Mouse (Mus musculus): ENCODE data around the gene Gal3st1. TPM values are rescaled to one million over a fixed set of nuclear protein-coding genes. Genes with fewer than 3 reads are reported as not detected.

Gal3st1 gene
- total and polyA plus RNA-seq, 3 experiments = not detected

GRCm38 (mm10) chr11:4027066-4027465 is 43.6 kb downstream of the Gal3st1 start:
- ATAC-seq (ENCODE audit: extremely low read depth, insufficient number of reproducible peaks, low FRiP score, poor library complexity, severe bottlenecking) (no peak), DNase-seq (ENCODE audit: low spot score) (no peak)
- no peaks in the 10 kb centered on the region for H3K4me1 ChIP-seq (ENCODE audit: insufficient read depth, low read depth, low read length)
- no peak for TF ChIP-seq TAL1 (conservative IDR thresholded peaks at IDR 0.05; ENCODE audit: low read depth, low read length)
- TF ChIP-seq GATA1 (IDR thresholded peaks at IDR 0.05; ENCODE audit: borderline replicate concordance, low read length) = no peak
- TF ChIP-seq CTCF (IDR thresholded peaks at IDR 0.05; ENCODE audit: low read depth, low read length) = no peak
- TF ChIP-seq GATA2 (IDR thresholded peaks at IDR 0.05; ENCODE audit: borderline replicate concordance, low read depth, low read length) = no peak
- no peak for TF ChIP-seq POLR2AphosphoS5 (IDR thresholded peaks at IDR 0.05; ENCODE audit: insufficient replicate concordance, low read depth, low read length)
- H3K36me3 ChIP-seq (replicated peaks) = no peaks in the 10 kb centered on the region
- peaks cover 10% of the 10 kb centered on the region for H3K9me3 ChIP-seq (replicated peaks)
- H3K4me3 ChIP-seq (ENCODE audit: low read depth, low read length) = no peak overlapping the region
- peaks cover 24% of the 10 kb centered on the region for H3K27me3 ChIP-seq (ENCODE audit: insufficient read depth, low read length)

GRCm38 (mm10) chr11:4027561-4028334 is 44.3 kb downstream of the Gal3st1 start:
- H3K27me3 ChIP-seq (ENCODE audit: insufficient read depth, low read length) = peaks cover 24% of the 10 kb centered on the region
- peaks cover 4% of the 10 kb centered on the region for H3K9me3 ChIP-seq (replicated peaks)
- ATAC-seq (ENCODE audit: extremely low read depth, insufficient number of reproducible peaks, low FRiP score, poor library complexity, severe bottlenecking) = no peak

GRCm38 (mm10) chr11:4029343-4029742 is 45.9 kb downstream of the Gal3st1 start:
- Histone ChIP-seq H3K36me3 (replicated peaks) (no peaks in the 10 kb centered on the region), H3K4me1 (ENCODE audit: insufficient read depth, low read depth, low read length) (no peaks in the 10 kb centered on the region), H3K9me3 (replicated peaks) (no peaks in the 10 kb centered on the region), H3K4me3 (ENCODE audit: low read depth, low read length) (no peak overlapping the region), H3K27me3 (ENCODE audit: insufficient read depth, low read length) (peaks cover 22% of the 10 kb centered on the region)
- DNase-seq (ENCODE audit: low spot score) (no peak), ATAC-seq (ENCODE audit: extremely low read depth, insufficient number of reproducible peaks, low FRiP score, poor library complexity, severe bottlenecking) (no peak)
- TF ChIP-seq GATA1 (IDR thresholded peaks at IDR 0.05; ENCODE audit: borderline replicate concordance, low read length) (no peak), TAL1 (conservative IDR thresholded peaks at IDR 0.05; ENCODE audit: low read depth, low read length) (no peak), POLR2AphosphoS5 (IDR thresholded peaks at IDR 0.05; ENCODE audit: insufficient replicate concordance, low read depth, low read length) (no peak), CTCF (IDR thresholded peaks at IDR 0.05; ENCODE audit: low read depth, low read length) (no peak)

More at GRCm38 (mm10) chr11:4027561-4028334, 44.3 kb downstream of the Gal3st1 start:
- Histone ChIP-seq H3K4me1 (ENCODE audit: insufficient read depth, low read depth, low read length) (no peaks in the 10 kb centered on the region), H3K4me3 (ENCODE audit: low read depth, low read length) (no peak overlapping the region), H3K36me3 (replicated peaks) (no peaks in the 10 kb centered on the region)
- TF ChIP-seq POLR2AphosphoS5 (IDR thresholded peaks at IDR 0.05; ENCODE audit: insufficient replicate concordance, low read depth, low read length) (no peak), CTCF (IDR thresholded peaks at IDR 0.05; ENCODE audit: low read depth, low read length) (no peak), GATA2 (IDR thresholded peaks at IDR 0.05; ENCODE audit: borderline replicate concordance, low read depth, low read length) (no peak), TAL1 (conservative IDR thresholded peaks at IDR 0.05; ENCODE audit: low read depth, low read length) (no peak)
- no peak for DNase-seq (ENCODE audit: low spot score)

GRCm38 (mm10) chr11:4031126-4031941 is 47.9 kb downstream of the Gal3st1 start, which contains the start of gene Sec14l4:
Gene Sec14l4, plus strand, starts transcription at chr11:4031462.
- ATAC-seq (ENCODE audit: extremely low read depth, insufficient number of reproducible peaks, low FRiP score, poor library complexity, severe bottlenecking) (no peak), DNase-seq (ENCODE audit: low spot score) (no peak)
- Histone ChIP-seq H3K4me1 (ENCODE audit: insufficient read depth, low read depth, low read length) (no peaks in the 10 kb centered on the region; the same call in 1 of the 2 replicates), H3K27me3 (ENCODE audit: insufficient read depth, low read length) (peaks cover 16% of the 10 kb centered on the region), H3K36me3 (replicated peaks) (no peaks in the 10 kb centered on the region), H3K9me3 (replicated peaks) (no peaks in the 10 kb centered on the region), H3K4me3 (ENCODE audit: low read depth, low read length) (no peak within 1 kb of the TSS)
- TF ChIP-seq POLR2AphosphoS5 (IDR thresholded peaks at IDR 0.05; ENCODE audit: insufficient replicate concordance, low read depth, low read length) = no peak
- no peak for TF ChIP-seq GATA2 (IDR thresholded peaks at IDR 0.05; ENCODE audit: borderline replicate concordance, low read depth, low read length)
- no peak for TF ChIP-seq GATA1 (IDR thresholded peaks at IDR 0.05; ENCODE audit: borderline replicate concordance, low read length)
- TF ChIP-seq CTCF (IDR thresholded peaks at IDR 0.05; ENCODE audit: low read depth, low read length) = no peak
- TF ChIP-seq TAL1 (conservative IDR thresholded peaks at IDR 0.05; ENCODE audit: low read depth, low read length) = no peak

- Histone ChIP-seq H3K4me3 (ENCODE audit: low read depth, low read length) (no peak overlapping the region), H3K36me3 (replicated peaks) (no peaks in the 10 kb centered on the region), H3K9me3 (replicated peaks) (no peaks in the 10 kb centered on the region), H3K4me1 (ENCODE audit: insufficient read depth, low read depth, low read length) (no peaks in the 10 kb centered on the region; the same call in 1 of the 2 replicates), H3K27me3 (ENCODE audit: insufficient read depth, low read length) (peaks cover 16% of the 10 kb centered on the region)
- DNase-seq (ENCODE audit: low spot score) = no peak
- no peak for TF ChIP-seq CTCF (IDR thresholded peaks at IDR 0.05; ENCODE audit: low read depth, low read length)
- TF ChIP-seq GATA1 (IDR thresholded peaks at IDR 0.05; ENCODE audit: borderline replicate concordance, low read length) = no peak
- no peak for TF ChIP-seq GATA2 (IDR thresholded peaks at IDR 0.05; ENCODE audit: borderline replicate concordance, low read depth, low read length)
- TF ChIP-seq POLR2AphosphoS5 (IDR thresholded peaks at IDR 0.05; ENCODE audit: insufficient replicate concordance, low read depth, low read length) = no peak
- TF ChIP-seq TAL1 (conservative IDR thresholded peaks at IDR 0.05; ENCODE audit: low read depth, low read length) = no peak
- ATAC-seq (ENCODE audit: extremely low read depth, insufficient number of reproducible peaks, low FRiP score, poor library complexity, severe bottlenecking) = no peak
These were observed 48.5 kb downstream of the Gal3st1 start for GRCm38 (mm10) chr11:4031961-4032360.

- Histone ChIP-seq H3K4me3 (ENCODE audit: low read depth, low read length) (no peak overlapping the region), H3K36me3 (replicated peaks) (no peaks in the 10 kb centered on the region), H3K9me3 (replicated peaks) (no peaks in the 10 kb centered on the region), H3K4me1 (ENCODE audit: insufficient read depth, low read depth, low read length) (no peaks in the 10 kb centered on the region; the same call in 1 of the 2 replicates), H3K27me3 (ENCODE audit: insufficient read depth, low read length) (peaks cover 18% of the 10 kb centered on the region)
- ATAC-seq (ENCODE audit: extremely low read depth, insufficient number of reproducible peaks, low FRiP score, poor library complexity, severe bottlenecking) (no peak), DNase-seq (ENCODE audit: low spot score) (no peak)
- no peak for TF ChIP-seq GATA2 (IDR thresholded peaks at IDR 0.05; ENCODE audit: borderline replicate concordance, low read depth, low read length)
- TF ChIP-seq POLR2AphosphoS5 (IDR thresholded peaks at IDR 0.05; ENCODE audit: insufficient replicate concordance, low read depth, low read length) = no peak
- no peak for TF ChIP-seq CTCF (IDR thresholded peaks at IDR 0.05; ENCODE audit: low read depth, low read length)
- TF ChIP-seq TAL1 (conservative IDR thresholded peaks at IDR 0.05; ENCODE audit: low read depth, low read length) = no peak
- TF ChIP-seq GATA1 (IDR thresholded peaks at IDR 0.05; ENCODE audit: borderline replicate concordance, low read length) = no peak
These were observed 50.0 kb downstream of the Gal3st1 start for GRCm38 (mm10) chr11:4033471-4033870.

All from G1E (cell line).